Mouse (Mus musculus) layer of hippocampus, postnatal 10 days (tissue): ENCODE measurements around the gene Zfp62. TPM values are rescaled to one million over a fixed set of nuclear protein-coding genes. Genes with fewer than 3 reads are reported as not detected.

Experiments
- DNase-seq, 2 experiments: peaks; one replicate each; pipeline ENCODE4 v3.0.0; 2021; ENCODE audit warnings: low spot score in 2 of 2
- total RNA-seq, 2 experiments: library from RNA; stranded (reverse); gene quantifications; 2 replicates each; pipeline ENCODE4 v1.2.3; 2021

Zfp62 gene
- total RNA-seq, 2 experiments from 2014 or later: 33.9 to 36.4 TPM

DNA sequence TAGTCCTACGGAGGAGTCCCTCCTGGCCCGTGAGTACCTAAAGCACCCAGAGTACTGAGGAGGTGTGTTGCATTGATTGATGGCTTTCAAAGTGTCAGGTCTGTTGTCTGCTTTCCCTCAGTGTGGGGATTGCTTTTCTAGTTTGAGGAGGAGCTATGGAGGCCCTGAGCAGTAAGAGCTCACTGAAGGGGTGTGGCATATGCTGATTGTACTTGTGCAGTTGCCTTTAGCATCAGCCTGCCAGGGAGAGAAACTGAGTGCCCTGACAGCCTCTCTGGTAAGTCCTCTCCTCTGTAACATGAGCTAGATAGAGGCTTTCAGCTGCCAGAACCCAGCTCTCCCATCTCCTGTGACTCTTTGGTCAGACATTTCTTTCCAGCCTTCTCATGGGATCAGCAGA lies 44.2 kb downstream of the Zfp62 start:
- no peak for DNase-seq

DNA sequence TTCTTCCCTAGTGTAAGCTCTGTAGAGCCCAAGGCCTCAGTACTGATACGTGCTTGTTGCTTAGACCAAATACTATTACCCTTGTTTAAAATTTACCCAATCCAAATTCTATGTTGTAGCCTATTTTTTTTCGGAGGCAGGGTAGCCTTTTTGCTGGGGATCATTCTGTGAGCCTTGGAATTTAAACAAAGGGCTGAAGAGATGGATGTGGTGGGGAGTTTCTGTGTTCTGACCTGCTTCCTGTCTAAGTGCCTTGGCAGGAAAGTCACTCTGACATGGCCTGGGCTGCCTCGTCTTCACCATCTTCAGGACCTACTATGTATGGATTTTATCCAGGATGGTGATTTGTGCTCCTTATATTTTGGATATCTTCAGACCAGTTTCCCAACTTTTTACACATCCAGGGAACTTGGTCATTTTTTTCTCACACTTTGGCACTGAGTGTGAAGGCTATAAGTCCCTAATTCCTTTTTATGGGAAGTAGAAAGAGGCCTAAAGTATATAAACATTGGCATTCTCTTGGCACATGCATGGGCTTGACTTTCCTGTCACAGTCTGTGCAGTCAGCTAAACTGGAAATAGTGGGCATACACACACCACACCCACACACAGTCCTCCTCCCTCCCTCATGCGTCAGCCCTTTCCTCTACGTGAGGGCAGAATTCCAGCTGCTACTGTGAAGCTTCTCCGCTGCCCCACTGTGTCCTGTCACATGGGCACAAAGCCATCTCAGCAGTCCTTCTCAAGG lies 45.3 kb downstream of the Zfp62 start:
- no peak for DNase-seq

DNA sequence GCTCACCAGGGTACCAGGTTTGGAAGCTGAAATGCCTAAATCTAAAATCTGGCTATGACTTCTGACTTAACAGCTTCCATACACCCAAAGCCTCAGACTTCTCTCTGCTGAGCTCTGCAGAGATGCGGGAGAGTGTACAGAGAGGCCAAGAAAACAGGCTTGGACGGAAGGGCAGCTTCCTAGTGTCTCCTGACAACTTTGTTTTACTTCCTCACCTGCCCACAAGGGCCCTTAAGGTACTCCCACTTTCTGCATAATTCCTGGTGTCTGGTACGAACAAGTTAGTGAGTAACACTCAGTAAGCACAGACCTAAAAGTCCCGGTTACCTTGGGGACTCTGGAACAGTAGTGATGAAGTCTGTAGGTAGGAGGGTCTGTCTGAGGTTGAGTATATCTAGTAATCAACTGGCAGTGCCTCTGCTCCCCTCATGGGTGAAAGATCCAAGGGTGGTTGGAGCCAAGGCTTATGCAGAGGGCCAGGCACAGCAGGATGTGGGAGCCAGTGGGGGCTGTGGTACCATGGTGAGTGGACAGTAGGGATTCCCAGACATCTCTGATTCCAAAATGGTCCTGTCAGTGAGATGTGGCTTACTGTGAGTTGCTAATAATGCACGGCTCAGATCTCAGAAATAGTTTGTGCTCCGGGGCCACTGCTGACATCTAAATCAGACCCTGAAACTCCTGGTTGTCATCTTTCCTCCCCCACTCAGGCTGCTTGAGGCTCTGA lies 46.0 kb downstream of the Zfp62 start:
- DNase-seq: no peak

DNA sequence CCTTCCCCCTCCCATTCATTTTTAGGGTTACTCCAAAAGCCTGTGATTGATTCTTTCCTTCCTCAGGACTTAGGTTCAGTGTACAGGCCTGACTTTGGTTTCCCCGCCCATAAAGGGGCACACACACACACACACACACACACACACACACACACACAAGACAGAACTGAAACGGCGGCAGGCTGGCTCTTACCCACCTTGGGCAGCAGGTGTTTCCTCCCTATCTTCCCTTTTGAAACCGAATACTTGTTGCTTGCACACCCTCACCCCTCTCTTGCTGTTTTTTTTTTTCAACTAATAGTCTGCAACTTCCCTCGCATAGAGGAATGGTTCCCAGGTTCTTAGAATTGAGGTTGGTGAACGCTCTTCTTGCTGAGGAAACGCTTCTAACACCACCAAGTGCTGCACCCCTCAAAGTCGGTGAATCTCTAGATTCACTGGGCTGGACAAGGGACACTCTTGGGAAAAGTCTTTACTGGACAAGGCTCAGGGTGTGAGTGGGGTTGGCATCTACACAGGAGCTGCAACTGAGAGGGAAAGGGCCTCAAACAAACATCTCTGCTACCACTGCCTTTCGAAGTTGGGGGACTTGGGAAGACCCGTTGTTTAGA lies 46.8 kb downstream of the Zfp62 start:
- no peak for DNase-seq

DNA sequence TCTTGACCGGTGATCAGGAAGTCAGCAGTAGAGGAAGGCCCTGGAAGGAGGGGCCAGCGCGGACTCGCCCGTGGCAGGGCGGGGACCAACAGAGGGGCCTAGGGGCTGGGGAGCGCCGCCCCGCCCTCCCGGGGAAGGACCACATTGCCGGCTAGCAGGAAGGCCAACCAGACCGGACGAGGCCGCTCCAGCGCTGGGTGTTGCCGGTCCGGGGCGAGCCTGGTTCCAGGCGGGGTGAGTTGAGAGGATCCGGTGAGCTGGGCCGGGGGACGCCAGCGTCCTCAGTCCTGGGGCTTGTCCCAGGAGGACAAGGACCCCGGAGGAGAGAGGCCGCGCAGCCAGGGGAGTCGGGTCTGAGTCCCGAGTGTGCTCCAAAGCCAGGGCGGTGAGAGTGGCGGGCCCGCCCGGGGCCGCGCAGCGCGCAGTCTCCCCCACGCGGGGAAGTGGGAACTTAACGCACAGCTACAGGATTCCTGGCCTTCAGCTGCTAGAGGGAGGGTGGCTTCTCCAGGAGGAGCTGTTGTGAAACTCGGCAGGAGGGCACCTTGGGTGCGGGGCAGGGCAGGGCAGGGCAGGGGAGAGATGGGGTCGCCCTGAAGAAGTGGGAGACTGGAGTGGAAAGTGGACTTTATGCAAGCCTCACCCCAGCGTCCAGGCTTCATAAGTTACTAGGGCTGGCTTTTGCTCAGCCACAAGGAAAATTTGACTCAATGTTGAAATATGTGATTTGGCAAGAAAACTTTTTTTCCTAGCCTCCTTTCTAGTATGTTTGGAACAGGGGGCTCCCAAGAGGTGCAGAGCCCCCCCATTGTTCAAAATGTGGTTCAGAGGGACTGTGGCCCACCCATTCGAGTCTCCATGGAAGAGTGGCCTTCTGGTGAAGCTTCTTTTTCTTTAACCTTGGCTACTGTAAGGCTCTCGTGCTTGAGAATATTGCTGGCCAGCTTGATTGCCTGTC lies 47.6 kb downstream of the Zfp62 start:
- DNase-seq: peak; percentile 70 to 77

DNA sequence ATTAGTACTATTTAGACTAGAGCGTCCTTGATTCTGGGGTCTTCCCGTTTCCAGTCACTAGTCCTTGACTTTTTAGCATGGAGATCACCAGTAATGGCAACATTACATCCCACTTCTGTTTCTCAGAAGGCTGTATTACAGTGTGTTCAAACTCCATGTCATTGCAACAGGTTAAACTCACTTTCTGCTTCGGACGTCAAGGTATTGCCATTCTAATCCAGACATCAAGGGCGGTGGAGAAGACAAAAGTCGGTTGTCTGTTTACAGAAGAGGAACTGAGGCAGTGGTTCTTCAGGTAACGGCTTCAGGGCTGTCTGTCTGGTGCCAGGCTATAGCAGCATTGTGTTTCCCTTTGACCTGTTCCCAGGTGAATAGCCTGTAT lies 48.3 kb downstream of the Zfp62 start:
- no peak for DNase-seq

DNA sequence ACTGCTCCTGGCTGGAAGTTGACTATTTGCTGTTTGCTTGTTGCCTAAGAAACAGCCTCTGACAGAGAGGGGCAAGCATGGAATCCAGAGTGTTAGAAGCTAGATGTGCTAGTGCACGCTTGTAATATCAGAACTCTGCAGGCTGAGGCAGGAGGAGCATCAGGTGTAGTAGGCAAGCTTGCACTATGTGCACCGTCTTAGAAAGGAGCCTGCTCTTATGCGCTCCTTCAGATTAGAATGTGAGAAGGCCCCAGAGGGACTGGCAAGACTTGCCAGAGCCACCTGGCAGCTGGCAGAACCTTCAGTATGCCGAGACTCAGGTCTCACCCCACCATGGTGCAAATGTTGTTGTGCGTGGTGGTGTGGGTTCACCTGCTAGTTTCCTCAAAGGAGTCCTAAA lies 49.0 kb downstream of the Zfp62 start:
- DNase-seq: no peak

DNA sequence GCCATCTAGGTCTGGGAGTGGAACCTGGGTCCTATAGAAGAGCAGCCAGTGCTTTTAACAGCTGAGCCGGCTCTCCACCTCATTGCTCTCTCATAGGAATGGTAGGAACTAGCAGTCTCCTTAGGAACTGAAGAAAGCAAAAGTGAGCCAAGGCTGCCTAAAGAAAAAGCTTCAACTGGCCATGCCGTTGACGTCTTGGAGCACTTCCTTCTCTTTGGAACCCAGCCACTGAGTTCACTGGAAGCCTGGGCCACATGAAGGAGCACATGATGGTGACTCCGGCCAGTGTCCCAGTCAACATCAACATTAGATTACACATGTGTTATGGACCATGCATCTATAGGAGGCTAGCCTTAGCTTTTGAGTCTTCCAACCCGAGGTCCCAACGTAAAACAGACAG lies 49.9 kb downstream of the Zfp62 start:
- DNase-seq: no peak

DNA sequence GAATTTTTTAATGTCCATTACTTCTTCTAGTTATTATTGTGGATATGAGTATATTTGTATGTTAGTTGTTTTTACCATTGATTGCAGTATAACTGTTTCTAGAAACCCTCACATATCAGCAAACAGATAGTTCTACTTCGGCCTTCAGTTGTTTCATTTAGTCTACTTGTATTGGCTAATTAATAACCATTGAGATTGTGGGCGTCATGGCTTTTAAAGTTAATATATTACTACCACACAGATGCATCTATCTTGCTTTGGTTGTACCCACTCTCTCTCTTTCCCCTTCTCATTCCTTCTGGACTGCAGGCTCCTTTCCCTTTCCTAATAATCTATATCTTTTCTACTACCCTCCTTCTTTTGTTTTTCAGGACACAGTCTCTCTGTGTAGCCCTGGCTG lies 56.2 kb downstream of the Zfp62 start:
- DNase-seq: no peak

DNA sequence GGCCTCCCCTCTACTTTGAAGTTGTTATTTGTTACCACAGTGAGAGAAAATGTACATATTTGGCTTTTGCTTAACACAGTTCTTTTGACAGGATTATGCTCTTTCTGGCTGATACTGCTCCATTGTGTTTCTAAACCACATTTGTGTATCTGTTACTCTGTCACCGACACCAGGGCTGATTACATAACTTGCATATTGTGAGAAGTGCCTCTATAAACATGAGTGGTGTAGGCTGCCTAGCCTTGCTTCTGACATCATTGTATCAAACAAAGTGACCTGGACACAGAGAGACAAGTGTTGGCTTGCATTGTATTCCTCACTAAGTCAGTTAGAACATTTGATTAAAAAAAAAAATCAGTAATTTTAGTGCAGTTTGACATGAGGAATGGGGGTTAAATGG lies 56.7 kb downstream of the Zfp62 start:
- no peak for DNase-seq

DNA sequence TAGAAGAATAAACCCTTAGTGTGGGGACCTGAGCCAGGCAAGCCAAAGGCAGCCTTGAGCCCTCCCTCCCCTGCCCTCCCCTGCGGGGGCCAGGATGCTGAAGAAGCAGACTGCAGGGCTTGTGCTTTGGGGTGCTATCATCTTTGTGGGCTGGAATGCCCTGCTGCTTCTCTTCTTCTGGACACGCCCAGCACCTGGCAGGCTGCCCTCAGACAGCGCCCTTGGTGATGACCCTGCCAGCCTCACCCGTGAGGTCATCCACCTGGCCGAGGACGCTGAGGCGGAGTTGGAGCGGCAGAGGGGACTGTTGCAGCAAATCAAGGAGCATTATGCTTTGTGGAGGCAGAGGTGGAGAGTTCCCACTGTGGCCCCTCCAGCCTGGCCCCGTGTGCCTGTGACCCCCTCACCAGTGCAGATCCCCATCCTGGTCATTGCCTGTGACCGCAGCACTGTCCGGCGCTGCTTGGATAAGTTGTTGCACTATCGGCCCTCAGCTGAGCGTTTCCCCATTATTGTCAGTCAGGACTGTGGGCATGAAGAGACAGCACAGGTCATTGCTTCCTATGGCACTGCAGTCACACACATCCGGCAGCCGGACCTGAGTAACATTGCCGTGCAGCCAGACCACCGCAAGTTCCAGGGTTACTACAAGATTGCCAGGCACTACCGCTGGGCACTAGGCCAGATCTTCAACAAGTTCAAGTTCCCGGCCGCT lies 57.7 kb downstream of the Zfp62 start:
- DNase-seq: no peak

DNA sequence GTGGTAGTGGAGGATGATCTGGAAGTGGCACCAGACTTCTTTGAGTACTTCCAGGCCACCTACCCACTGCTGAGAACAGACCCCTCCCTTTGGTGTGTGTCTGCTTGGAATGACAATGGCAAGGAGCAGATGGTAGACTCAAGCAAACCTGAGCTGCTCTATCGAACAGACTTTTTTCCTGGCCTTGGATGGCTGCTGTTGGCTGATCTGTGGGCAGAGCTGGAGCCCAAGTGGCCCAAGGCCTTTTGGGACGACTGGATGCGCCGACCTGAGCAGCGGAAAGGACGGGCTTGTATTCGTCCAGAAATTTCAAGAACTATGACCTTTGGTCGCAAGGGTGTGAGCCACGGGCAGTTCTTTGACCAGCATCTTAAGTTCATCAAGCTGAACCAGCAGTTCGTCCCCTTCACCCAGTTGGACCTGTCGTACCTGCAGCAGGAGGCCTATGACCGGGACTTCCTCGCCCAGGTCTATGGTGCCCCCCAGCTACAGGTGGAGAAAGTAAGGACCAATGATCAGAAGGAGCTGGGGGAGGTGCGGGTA lies 58.3 kb downstream of the Zfp62 start:
- no peak for DNase-seq

DNA sequence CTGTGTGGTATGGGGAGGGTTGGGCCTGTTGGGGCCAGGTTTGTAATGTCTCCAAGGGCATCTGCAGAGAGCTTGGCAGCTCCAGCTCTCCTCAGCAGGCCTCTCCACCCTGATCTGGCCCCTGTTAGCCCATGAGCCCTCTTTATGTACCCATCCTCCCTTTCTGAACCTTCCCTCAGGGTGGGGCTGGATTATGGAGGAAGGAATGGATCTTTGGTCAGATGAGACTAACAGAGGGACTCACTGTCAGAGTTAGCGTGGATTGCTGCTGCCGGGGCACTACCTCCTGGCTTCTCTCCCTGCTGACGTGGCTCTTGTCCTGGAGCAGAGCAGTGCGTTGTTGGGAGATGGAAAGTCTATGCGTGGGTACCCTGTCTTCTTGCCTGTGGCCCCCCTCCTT lies 59.2 kb downstream of the Zfp62 start:
- no peak for DNase-seq

DNA sequence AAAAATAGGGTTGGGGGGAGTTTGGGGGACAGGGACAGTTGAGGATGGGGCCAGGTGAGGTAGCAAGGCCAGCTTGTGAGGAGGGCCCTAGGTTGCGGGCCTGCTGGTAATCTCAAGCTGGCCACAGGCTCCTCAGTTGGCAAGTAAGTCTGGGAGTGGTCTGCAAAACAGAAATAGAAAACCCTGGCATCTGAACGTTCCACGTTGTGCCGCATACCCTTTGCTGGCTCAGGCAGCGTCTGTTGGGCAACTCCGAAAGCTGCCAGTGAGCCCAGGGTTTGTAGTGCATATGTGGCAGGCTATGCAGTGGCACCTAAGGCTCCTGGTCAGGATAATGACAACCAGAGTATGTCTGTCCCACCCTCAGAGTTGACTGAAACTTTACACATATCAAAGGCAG lies 60.1 kb downstream of the Zfp62 start:
- DNase-seq: no peak

DNA sequence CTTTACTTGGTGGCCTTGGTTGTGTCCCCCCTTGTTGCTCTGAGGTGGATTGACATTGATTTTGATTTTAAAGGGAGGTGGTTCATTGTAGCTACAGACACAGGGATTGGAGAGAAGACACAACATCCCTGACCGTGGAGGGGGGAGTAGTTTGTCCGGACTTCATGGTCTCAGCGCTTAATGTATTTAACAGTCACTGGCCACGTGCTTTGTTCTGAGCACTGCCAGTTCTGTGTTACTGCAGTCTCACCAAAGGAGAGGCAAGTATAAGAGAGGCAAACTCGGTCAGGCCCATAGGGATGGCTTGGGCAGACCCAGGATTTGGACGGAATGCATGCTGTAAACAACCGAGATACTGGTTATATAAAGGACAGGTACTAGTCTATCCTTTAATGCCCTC lies 61.0 kb downstream of the Zfp62 start:
- DNase-seq: no peak

DNA sequence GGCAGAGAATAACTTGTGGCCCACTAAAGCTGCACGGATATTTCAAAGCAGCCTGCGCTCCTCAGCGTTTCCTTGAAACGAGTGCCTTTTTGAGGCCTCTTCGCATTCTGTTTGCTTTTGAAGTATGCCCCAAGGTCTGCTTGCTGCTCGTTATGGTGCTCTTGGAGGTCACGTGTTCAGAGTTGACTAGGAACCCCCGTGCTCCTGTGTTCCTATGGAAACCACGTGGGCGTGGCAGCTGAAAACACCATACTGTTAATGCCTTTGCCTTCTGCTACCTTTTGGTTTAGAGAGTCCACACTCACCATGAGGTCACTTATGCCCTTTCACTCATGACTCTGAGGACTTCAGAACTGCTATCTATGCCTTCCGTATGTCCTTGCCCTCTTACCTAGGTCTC lies 61.5 kb downstream of the Zfp62 start:
- no peak for DNase-seq

DNA sequence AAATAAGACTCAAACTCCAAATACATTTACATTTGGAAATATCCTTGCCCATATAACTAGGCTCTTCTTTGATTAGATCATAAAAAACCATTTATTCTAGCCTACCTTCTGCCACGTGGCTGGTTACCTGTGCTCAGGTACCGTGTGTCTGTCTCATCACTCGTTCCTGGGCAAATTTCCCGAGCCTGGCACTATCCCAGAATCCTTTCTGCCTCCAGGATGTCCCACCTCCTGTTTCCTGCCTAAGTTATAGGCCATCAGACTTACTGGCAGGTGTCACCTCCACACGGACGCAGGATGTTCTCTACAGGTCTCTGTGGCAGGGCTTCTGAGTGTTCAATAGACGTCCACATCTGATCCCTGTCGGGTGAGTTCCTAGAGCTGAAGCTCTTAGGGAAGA lies 62.0 kb downstream of the Zfp62 start:
- no peak for DNase-seq

DNA sequence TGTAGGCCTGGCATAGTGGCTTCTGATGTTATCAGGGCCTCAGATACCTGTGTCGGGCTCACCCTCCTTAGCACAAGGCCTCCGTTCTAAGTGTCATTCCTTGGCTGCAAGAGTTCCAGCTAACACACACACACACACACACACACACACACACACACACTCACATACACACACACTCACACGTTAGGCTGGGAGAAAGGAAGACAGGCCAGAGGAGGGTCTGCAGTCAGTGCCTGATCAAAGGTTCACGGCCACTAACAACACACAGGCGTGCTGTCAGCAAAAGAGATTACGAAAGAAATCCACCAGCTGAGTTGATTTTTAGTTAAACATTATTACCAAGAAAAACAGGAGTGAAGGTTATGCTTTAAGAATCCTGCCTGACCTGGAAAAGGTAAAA lies 63.6 kb downstream of the Zfp62 start:
- no peak for DNase-seq

DNA sequence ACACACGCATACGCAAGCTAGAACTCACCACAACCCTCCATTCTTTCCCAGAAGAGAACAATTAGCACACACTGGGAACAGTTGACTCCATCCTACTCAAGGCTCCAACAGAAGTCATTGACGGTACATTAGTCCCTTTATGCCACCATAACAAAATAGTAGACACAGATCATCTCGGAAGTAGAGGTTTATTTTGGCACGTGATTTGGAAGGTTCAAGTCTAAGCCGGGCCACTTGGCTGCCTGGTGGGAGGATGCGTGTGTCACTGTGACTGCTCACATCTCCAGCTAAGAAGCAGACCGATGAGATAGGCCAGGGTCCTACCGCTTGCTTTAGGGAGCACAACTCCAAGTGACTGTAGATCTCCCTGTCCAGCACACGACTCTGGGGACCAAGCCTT lies 64.2 kb downstream of the Zfp62 start:
- DNase-seq: no peak

DNA sequence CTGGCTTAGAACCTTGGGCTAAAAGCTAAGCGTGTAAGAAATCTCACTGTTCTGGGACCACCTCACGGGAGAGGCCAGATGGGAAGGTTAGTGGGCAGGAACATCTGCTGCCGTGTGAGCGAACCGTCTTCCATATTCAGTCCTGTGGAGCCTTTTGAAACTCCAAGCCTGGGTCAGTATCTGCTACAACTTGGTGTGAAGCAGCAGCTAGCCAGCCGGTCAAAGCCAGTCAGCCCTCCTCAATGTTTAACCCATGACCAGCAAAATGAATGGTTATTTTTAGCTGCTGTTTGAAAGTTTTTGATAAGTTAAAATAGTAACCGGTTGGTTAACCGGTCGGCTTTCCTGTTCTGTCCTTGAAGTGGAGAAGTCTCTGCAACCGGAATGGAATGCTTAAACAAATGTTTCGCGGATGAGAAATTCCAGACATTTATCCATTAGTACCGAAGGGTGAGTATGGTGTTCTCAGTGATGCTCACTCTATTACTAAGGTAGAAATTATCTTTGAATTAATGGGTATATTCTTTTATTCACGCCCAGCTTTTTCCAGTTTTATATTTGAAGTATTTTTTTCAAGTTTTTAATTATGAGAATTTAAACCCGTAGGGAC lies 65.0 kb downstream of the Zfp62 start:
- DNase-seq: no peak
